Mouse (Mus musculus): ENCODE data around the gene Pa2g4.

The Pa2g4 gene

DNA sequence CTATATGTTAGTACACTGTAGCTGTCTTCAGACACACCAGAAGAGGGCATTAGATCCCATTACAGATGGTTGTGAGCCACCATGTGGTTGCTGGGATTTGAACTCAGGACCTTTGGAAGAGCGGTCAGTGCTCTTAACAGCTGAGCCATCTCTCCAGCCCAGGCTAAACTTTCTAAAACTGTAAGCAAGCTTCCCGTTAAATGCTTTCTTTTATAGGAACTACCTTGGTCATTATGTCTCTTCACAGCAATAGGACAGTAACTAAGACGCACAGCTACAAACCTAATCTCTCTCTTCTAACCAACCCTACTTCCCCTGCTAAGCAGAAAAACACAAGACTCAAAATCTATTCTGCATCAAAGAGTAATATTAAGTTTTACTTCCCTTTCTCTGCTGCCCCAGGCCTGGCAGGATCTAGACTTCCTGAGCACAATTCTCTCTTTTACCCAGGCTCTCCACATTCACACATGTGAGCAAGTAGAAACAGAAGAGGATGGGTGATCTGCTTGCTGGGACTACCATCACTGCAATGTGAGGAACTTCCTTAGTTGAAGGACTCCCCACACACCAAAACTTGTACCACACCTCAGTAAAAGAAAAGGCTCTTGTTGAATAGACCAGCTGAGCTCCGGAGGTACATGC lies 30.0 kb downstream of the Pa2g4 start:
- DNase-seq (ENCODE audit: low spot score) = peak; percentile 52

DNA sequence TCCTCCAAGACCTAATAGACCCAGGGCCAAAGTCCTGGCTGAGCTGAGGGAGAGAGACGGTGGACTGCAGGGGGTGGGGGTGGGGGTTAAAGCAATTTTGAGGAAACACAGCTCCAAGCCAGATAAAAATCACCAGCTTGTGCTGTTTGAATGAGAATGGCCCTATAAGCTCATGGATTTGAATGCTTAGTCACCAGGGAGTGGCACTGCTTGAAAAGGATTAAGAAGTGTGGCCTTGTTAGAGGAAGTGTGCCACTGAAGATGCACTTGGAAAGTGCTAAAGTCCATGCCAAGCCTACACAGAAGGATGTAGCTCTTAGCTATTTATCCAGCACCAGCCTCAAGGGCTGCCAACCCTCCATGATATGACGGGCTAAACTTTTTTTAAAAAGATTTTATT lies 30.6 kb downstream of the Pa2g4 start:
- DNase-seq (ENCODE audit: low spot score) = peak; percentile 38

DNA sequence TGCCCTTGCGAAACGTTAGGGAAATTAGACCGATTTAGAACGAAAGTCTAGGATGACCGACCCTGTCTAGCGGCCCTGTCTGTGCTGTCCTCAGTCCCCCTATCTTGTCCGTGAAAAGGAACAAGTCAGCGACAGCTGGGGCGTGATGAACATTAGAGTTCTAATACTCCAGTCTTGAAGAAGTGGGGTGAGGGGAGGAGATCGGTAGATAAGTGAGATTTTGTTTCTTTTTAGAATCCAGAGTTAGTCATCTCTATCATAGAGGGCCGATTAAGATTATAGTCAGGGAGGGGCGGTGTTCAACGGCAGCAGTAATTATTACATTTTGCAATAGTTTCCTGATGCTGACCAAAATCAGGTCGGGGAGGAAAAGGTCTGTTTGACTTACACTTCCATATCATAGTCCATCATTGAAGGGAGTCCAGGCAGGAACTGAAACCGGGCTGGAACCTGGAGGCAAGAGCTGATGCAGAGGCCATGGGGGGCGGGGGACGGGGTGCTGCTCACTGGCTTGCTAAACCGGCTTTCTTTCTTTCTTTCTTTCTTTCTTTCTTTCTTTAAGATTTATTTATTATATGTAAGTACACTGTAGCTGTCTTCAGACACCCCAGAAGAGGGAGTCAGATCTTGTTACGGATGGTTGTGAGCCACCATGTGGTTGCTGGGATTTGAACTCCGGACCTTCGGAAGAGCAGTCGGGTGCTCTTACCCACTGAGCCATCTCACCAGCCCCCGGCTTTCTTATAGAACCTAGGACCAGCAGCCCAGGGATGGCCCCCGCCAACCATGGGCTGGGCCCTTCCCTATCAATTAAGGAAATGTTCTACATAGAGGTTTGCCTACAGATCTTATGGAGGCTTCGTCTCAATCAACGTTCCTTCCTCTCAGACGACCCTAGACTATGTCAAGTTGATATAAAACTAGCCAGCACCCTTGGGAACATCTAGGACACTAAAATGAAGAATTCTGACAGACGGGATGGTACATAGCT lies 39.1 kb downstream of the Pa2g4 start:
- DNase-seq (ENCODE audit: low spot score) = peak; percentile 55

DNA sequence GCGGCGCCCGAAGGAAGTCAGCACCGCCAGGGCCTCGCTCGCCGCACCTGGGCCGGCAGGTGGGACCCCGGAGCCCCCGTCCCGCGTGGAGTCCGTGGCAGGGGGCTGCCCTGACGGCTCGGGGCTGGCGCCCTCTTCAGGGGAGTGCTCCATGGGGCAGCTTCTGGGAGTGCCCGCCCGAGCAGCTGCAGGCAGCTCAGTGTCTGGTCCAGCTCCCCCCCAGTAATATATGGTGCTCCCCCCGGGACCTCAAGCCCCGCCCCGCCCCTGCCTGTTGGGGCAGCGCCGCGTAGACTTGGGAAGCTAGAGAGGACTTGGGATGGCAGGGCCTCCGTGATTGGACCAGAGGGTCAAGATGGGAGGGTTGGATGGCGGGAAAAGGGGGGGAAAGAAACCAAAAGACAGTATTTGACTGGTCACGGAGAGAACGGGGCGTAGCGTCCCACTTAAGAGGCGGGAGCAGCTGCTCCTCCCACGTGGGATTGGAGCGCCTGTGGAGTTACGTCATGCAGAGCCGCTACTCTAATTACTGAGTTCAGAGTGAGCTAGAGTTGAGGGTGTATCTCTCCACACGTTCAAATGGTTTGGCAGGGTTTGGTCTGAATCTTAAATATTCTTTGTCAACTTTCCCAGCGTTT lies 40.0 kb downstream of the Pa2g4 start, which contains the start of gene Esyt1:
Esyt1 (minus strand) TSS at position 201 of the 638 bp plus-strand sequence.
- peak; percentile 100 for DNase-seq (ENCODE audit: low spot score)

DNA sequence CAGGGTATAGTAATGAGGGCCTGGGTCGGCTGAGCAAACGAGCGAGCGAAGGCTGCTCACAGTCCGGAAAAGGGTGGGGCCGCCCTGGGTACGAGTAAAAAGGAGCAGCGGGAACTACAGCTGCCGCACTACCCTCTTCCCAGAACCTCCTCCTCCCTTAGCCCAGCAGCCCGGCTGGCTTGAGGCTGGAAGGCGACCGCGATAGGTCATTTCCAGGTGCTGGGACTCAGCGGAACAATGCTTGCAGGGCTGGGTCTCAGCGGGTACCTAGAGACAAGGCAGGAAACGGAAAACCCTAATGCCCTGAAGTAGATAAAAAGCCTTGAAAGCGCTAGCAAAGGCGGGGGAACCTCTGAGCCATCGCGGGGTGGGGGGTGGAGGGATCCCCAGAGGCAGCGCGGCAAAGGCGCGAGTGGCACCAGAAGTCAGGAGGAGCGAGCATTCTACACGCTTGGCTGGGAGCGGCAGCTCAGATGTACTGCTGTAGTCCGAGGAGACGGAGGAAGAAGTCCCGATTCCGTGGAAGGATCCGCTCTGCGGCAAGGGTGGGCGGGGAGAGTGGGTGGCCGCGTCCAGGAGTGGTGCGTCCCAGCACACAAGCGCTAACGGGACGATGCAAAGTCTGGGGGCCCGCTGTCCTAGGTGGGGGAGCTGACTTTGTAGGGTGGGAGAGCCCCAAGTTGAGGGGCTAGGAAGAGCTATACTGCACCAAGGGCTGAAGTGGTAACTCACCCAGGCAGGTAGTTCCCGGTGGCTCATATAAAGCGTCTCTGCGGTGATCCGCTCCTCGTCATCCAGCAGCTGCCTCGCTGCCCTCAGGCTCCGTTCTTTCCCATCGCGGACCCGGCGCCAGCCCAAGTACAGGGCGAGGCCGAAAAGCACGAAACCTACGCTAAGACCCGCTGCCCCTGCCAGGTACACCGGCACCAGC lies 40.8 kb downstream of the Pa2g4 start:
- peak; percentile 91 for DNase-seq (ENCODE audit: low spot score)

DNA sequence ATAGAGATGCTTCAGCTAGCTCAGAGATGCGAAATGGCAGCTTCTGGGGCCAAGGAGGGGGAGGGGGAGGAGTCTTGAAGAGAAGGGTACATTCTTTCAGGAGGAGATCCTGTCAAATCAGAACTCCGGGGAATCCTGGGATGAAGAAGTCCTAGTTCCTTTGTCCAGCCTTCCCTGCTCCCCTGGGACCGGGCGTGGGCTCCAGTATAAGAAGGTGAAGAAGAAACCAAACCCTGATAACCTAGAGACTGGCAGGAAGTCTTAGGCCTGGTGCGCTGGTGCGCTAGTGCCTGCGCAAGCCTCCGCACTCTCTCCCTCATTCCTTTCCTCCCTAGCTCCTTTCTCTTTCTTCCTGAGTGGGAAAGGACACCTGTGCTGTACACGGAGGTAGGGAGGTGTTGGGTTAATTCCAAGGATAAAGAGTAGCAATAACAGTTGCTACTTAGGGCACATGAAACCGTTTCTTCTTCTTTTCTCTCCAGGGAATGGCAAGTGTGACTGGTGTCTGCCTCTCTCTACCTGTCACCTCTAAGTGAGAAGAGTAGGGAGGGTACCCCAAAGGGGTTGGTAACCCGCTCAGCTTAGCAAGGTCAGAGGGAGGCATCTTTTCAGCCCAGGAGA lies 41.6 kb downstream of the Pa2g4 start:
- DNase-seq (ENCODE audit: low spot score) = peak; percentile 70

DNA sequence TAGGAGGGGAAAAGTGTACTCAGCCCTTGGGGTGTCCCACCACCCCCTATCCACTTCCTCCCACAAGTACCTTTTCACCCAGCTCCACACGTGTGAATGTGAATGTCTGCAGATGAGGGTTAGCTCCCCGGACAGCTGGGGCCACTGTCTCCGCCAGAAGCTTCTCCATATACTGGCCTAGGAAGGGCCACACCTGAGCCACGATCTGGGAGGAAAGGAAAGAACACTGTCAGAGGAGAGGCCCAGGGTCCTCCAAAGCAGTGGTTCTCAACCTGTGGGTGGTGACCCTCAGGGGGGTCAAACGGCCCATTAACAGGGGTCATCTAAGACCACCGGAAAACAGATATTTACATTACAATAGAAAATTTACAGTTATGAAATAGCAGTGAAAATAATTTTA lies 43.4 kb downstream of the Pa2g4 start:
- DNase-seq (ENCODE audit: low spot score) = no peak

DNA sequence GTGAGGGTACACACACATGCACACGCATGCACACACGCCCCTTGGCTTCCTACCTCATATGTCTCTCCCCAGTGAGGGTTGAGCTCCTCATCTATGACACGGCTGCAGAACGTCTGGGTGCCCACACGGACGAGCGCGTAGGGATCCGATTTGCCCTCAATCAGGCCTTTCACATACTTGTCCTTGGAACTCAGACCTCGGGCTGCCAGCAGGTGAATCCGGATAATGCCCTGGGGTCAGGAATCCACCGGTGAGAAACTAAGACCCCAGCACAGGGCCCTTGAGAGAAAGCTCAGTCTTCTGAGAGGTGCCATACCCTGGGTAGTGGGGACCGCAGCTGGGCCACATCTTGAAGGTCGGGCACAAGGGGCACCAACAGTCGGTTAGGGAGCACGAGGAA lies 45.2 kb downstream of the Pa2g4 start:
- no peak for DNase-seq (ENCODE audit: low spot score)

DNA sequence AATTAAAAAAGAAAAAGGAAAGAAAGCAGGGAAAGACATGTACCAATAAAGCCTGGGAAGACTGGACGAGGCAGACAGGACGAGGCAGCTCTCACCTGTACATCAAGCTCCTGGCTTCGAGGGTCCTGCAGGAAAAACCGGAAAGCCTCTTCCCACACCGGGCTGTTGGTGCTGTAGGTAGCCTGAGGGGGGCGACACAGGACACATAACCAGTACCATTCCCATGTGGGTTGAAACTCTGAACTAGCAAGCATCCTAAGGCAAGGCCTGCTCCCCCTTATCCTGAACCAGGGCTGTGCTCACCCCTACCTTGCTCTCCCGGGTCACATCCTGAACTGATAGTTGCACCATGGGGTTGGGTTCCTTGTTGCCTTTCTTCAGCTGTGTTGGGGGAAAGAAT lies 47.0 kb downstream of the Pa2g4 start:
- peak; percentile 60 for DNase-seq (ENCODE audit: low spot score)

DNA sequence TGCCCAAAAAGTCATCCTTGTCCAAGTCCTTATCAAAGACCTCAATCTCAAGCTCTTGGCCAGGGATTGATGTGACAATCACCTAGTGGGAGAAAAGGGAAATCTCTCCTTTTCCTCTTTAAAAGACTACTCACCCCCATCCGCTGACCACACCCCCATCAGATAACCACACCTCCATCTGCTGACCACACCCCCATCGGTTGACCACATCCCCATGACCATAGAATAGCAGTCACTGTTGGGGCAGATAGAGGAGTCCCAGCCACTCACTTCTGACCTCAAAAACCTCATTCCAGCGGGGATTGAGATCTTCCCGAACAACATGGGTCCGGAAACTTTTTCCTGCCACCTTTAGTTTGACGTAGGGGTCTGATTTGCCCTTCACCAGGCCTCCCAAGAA lies 49.1 kb downstream of the Pa2g4 start:
- DNase-seq (ENCODE audit: low spot score) = no peak

DNA sequence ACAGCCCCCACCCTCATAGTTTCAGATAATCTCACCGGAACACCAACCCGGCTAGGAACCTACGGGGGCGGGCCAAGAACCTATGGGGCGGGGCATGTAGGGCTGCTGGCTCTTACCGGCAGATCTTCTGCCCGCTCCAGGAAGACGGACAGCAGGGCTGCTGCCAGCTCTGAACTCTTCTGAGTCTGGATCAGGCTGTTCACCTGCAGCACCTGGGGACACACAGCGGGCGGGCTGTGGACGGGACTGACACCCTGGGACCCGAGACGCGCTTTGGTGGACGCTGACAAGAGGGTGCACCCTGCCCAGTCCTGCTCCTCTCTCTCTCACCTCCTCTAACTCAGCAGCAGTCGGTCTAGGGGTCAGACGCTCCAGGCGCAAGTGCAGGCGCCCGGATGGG lies 49.8 kb downstream of the Pa2g4 start:
- no peak for DNase-seq (ENCODE audit: low spot score)

DNA sequence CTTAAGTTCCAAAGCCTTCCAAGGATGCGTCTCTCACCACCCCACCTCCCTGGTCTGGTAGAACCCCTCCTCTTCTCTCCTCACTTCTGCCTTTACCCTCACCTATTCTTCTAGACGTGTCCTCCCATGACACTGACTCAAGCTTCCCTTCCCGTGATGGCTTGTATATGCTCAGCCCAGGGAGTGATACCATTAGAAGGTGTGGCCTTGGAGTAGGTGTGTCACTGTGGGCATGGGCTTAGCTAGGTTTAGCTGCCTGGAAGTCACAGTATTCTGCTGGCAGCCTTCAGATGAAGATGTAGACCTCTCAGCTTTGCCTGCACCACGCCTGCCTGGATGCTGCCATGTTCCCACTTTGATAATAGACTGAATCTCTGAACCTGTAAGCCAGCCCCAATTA lies 50.7 kb downstream of the Pa2g4 start:
- DNase-seq (ENCODE audit: low spot score) = no peak

DNA sequence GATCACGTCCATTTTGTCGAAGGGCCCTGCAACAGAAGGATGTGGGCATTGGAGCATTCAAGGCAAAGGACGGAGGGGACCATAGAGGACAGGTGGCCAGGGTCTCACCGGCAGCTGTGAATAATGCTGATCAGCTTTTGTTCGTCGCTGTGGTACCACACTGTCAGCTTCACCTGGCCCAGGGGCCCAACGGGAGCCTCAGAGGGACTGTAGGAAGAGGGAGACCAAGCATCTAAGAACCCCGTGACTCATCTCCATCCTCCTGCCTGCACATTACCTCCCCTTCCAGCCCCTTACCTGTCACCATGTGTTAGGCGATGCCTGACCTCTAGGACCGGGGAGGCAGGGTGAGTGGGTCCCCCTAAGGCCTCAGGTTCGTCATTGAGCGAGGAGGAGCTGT lies 54.0 kb downstream of the Pa2g4 start:
- no peak for DNase-seq (ENCODE audit: low spot score)

DNA sequence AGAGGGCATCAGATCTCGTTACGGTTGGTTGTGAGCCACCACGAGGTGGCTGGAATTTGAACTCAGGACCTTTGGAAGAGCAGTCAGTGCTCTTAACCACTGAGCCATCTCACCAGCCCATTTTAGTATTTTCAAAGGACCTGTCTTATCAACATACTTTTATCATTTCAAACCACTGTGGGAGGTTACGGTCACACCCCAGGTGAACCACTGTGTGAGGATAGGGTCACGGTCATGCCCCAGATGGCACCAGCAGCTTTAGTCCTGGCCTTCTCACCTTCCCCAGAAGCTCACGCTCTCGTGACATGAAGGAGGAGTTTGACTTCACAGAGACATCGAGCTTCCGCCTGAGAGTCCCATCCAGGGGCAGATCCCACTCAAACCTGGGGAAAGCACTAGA lies 54.6 kb downstream of the Pa2g4 start:
- DNase-seq (ENCODE audit: low spot score) = no peak

DNA sequence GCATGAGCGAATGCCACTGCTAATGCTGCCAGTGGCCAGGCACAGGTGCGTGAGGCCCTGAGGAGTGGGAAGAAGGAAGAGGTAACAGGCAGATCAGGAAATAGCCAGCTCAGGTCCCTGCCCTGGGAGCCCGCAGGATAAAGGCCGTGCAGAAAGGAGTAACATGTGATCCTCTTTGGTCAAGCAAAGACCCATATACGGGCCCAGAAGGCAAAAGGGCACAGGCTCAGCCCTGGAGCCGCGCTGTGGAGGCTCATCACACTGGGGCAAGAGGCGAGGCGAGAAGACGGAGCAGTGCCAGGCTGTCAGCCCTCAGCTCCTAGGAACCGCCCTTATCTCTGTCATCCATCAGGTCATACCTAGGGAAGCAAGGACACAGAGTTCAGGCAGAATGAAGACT lies 55.5 kb downstream of the Pa2g4 start:
- no peak for DNase-seq (ENCODE audit: low spot score)

DNA sequence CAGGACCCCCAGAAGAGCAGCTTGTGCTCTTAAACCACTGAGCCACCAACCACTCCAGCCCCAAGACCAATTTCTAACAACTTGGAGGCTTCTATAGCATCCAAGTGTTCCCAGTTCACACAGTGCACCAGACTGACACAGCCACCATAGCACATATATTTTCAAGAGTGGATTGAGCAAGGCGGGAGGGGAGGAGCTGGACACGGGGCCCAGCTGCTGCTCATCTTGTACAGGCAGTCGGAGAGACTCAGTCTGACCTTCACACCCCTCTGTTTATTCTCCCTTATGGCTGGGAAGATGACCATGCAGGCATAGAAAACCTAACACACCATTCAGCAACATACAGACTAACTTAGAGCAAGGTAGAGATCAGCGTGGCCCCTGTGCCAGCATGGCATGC lies 56.0 kb downstream of the Pa2g4 start:
- no peak for DNase-seq (ENCODE audit: low spot score)

DNA sequence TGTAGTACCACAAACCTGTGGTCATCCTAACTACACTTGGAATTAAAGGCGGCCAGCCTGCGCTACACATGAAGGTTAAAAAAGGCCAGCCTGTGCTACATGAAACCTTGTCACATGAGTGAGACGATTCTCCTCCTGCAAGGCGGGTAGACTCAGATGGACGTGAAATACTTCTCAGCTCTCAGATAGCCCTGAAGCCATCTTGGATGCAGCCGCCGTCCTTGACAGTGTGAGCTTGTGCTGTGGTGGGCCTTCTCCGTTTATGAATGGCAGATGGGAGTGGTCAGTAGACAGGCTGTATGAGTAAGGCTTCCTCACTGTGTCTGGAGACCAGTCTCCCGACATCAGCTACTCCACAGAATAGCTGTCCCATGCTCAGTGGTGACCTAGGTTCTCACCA lies 56.6 kb downstream of the Pa2g4 start:
- no peak for DNase-seq (ENCODE audit: low spot score)

DNA sequence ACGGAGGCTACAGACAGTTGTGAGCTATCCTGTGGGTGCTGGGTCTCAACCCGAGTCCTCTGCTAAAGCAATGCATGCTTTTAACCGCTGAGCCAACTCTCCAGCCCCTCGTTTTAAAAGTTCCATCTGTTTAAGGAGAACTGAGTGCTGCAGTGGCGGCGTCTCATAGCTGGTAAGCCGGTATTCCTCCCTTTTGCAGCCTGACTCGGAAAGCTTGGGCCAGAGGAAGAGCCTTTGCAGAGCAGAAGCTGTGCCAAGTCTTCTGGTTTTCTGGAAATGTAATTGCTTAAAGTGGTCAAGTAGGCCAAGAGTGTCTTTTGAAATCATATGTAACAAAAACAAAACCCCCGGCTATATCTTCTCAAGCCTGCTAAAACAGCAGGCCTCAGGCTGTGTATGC lies 57.5 kb downstream of the Pa2g4 start:
- peak; percentile 67 for DNase-seq (ENCODE audit: low spot score)
